Mouse (Mus musculus): Measurements from ENCODE around the gene Ifitm7.
"Not testable (repeated sequence)": the region's sequence is repeated elsewhere in the genome, so short reads cannot be mapped to it uniquely, and the experiment has no call there.

Gene Ifitm7

DNA sequence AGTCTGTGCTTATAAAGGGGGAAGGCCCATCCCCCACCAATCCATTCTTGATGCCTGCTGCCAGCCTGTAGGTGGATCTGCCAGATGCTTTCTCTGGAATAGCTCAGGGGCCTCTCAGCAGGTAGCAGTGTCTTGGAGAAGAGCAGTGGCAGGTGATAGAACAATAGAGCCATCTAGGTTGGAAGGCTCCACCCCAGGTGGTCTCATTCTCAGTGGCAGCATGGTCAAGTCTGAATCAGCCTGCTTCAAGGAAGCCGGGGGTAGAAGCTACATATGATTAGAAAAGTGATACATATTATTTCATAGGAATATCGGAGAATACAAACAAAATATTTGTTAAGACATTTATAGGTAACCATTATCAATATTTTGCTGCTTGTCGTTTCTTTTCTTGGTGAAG is 5.0 kb downstream of the Ifitm7 start:
- DNase-seq (ENCODE audit: extremely low read depth, low read depth, low spot score): not testable (repeated sequence)

DNA sequence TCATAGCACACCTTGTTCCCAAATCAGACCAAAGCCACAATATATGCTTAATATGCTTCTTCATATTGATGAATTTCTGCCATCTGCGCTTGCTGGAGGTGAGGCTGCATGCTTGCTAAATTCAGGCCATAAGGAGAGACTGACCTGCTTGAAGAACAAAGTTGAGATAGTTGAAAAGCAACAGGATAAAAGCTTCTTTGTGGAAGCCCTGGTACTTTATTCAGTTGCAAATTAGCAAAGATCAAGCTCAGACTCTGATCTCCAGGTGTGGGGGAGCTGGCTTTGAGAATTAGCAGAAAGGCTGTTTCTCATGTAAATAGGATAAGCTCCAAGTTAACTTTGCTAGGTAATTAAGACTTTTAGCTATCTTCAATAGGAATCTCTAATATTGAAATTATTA is 9.7 kb downstream of the Ifitm7 start:
- DNase-seq (ENCODE audit: extremely low read depth, low read depth, low spot score): not testable (repeated sequence)

DNA sequence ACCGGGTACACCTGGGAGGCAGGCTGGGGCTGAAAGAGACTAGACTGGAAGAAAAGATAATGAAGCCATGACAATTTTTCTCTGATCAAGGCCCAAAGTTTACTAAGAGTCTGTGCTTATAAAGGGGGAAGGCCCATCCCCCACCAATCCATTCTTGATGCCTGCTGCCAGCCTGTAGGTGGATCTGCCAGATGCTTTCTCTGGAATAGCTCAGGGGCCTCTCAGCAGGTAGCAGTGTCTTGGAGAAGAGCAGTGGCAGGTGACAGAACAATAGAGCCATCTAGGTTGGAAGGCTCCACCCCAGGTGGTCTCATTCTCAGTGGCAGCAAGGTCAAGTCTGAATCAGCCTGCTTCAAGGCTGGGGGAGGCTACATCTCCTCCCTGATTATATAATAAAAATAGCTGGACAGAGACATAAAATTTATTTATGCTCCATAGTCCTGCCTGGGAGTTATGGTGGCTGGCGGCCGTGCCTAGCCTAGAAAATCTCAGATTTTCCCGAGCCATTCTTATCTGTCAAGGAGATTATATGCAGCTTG is 10.3 kb downstream of the Ifitm7 start:
- not testable (repeated sequence) for DNase-seq (ENCODE audit: extremely low read depth, low read depth, low spot score)

DNA sequence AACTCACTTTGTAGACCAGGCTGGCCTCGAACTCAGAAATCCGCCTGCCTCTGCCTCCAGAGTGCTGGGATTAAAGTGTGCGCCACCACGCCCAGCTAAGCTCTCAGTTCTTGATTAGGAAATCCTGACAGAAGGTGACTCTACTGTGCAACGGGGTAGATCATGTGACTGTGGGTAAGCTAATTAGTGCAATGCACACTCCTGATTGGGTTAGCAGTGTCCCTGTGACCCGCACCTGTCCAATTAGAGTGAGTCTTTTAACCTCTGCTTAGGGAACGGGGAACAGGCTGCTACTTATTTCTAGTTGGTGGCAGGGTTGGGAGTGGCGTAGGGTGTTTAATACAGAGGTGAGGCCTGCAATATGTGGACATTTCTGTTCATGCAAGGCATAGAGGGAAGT is 14.6 kb downstream of the Ifitm7 start:
- no peak for DNase-seq (ENCODE audit: extremely low read depth, low read depth, low spot score)

DNA sequence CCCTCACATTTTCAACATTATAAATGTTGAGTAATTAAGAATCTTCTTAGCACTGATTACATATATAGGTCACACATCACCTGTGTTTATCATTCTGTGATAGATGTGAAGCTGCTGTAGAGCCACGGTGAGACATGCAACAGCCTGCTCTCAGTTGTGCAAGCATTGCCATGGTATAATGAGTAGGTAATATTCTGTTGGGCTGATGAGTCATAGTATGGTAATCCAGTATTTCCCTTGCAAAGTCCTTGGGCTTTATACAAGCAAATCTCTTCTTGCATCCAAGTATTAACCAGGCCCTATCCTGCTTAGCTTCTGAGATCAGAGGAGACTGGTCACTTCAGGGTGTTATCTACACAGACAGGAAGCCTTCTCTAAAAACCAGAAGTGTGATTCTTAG is 17.6 kb downstream of the Ifitm7 start:
- DNase-seq (ENCODE audit: extremely low read depth, low read depth, low spot score): peak; percentile 36

DNA sequence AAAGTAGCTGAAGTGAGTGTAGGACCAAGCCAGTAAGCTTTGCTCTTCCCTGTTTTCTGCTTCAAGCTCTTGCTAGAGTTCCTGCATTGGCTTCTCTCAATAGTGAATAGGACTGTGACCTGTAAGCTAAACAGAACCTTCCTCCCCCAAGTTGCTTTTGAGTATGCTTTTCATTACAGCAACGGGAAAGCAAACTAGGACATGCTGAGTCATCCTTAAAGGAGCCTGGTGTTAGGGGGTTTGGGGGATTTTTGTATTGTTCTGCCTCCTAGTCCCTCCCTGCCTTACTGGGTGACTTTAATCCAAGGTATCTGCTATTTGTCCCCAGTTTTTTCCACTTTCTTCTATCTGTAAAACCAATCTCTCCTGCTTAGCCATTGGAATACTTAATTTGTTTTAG is 24.6 kb downstream of the Ifitm7 start:
- DNase-seq (ENCODE audit: extremely low read depth, low read depth, low spot score): no peak

DNA sequence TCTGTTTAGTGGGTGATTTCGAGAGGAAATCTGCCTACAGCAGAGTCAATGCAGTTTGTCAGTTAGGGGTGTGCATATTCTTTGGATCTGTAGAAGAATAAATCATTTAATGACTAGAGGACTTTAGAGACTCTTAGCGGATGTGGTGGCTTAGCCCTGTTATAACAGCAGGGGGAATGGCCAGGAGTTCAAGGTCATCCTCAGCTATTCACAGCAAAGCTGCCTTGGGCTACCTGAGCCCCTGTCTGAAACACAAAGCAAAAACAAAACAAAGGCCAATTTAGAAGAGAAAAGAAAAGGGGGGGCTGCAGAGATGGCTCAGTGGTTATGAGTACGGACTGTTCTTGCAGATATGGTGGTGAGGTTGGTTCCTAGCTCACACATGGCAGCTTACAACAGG is 35.4 kb downstream of the Ifitm7 start:
- DNase-seq (ENCODE audit: extremely low read depth, low read depth, low spot score): no peak

DNA sequence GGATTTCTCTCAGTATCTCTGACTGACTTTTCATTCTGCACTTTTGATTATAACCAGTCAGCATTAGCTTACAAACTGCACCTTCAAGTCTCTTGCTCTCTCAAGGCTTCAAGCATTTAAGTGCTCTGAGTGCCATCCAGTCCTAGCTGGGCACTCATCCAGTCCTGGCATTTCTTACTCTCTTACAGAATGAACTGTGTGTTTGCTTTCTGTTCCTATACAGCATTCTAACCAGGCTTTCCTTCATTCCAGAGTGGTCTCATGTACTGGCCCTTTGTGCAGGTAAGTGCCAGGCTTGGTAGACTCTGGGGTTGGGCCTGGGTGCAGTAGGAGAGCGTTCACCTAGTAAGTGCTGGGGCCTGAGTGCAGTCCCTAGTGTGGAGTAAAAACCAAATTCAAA is 40.4 kb downstream of the Ifitm7 start:
- no peak for DNase-seq (ENCODE audit: extremely low read depth, low read depth, low spot score)

DNA sequence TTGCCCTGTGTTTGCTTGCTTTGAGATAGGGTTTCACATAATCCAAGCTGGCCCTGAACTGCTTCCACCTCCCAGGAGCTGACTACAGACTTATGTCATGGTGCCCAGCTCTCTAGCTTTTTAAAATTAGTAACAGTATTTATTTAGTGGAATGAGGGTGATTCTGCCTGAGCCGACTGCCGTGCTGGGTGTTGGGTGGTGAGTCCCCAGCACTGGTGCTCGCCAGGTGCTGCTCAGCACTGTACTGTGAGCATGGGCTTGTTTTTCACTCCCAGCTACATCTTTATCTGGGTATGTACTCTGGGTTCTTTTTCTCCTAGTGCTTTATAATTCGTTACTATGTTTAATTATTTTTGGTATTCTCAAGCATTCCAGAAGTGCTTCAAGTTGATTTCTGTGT is 41.5 kb downstream of the Ifitm7 start:
- DNase-seq (ENCODE audit: extremely low read depth, low read depth, low spot score): no peak

DNA sequence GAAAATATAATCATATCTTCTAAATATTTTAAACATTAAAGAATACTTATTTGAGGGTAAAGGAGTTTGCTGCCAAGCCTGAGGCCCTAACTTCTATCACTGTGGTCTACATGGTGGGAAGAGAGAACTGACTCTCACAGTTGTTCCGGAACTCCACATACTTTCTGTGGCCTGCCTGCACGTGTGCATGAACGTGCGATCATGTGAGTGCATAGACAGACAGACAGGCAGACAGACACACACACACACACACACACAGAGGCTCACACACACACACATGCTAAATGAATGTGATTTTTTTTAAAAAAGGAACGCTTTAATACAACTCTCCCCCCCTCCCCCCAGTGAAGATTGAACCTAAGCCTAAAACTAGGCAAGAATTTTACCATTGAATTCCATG is 41.9 kb downstream of the Ifitm7 start:
- no peak for DNase-seq (ENCODE audit: extremely low read depth, low read depth, low spot score)

DNA sequence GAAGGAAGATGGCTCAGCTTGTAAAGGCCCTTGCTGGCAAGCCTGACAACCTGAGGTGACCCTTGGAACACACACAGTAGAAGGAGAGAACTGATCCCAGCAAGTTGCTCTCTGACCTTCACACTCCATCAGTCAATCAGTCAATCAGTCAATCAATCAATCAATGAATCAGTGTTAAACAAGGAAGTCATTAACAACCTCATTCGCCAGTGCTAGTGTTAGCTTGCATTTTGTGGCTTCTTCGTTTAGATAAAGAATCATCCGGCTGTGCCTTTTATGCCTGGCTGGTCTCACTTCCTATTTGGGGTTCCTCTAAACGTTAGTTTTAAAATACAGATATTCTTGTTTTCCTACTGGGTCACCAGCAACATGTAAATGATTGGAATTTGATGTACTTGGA is 42.5 kb downstream of the Ifitm7 start:
- DNase-seq (ENCODE audit: extremely low read depth, low read depth, low spot score): no peak

DNA sequence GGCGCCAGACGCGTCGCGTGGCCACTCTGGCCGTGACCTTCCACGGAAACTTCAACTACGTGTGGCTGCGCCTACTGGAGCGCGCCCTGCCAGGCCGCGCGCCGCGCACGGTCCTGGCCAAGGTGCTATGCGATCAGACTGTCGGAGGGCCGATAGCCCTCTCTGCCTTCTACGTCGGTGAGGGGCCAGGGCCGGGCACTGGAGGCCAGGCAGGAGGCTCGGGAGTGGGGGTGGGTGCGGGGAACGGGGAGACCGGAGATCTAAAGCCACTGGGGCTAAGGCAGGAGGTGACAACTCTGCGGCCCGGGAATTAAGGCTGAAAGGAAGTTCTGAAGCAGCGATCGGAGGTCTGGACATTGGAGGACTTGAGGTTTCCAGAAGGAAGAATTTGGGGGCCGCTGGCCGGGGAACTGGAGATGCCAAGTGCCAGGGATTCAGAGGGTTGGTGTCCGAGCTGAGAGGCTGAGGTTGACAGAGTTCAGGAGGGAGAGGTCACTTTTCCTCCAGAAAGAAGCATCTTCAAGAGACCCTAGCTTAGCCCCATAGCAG is 45.8 kb downstream of the Ifitm7 start:
- no peak for DNase-seq (ENCODE audit: extremely low read depth, low read depth, low spot score)

DNA sequence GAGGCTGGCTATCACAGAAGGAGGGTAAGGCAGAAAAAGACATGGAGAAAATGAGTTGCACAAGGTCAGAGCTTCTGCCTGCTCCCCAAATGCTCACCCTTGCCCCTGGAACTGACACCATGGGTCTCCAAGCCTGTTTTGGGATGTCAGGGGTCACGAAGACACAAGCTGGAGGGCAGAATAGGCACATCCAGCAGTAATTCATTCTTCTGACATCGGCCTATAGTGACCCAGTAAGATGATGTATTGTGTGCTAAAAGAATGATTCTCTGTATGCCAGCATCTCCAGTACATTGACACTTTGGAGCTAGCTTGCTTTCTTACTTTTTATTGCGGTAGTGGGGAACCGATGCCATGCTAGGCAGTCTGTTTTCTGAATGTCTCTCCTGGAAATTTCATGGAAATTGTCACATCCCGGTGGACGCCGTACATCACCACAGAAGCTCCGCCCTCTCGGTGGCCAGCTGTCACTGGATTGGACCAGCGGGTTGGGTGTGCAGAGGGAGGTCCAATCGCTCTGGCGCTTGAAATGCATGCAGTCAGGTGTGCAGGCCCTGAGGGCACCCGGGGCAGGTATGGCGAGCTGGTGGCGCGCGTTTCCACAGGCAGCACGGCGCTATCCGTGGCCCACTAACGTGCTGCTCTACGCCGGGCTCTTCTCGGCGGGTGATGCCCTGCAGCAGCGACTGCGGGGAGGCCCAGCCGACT is 46.4 kb downstream of the Ifitm7 start:
- DNase-seq (ENCODE audit: extremely low read depth, low read depth, low spot score): peak; percentile 11
